Mouse (Mus musculus) heart, adult 2 months (tissue): ENCODE measurements at regions not wholly inside any gene's neighbourhood (a gene's known extent, or its start where the extent isn't known, plus 50 kb on each side); places are given as distances from the start of the nearest gene placed in this dataset.

Experiments used
- CTCF ChIP-seq: fragments of 200-600 bp; IDR thresholded peaks from 2 replicates; pipeline ENCODE4 v1.8.1; 2022; ENCODE audit warnings: antibody characterized with exemption, mild to moderate bottlenecking, moderate library complexity
- EP300 ChIP-seq: fragments of 200-500 bp; IDR thresholded peaks from 2 replicates; pipeline ENCODE4 v1.6.1; 2011; ENCODE audit warnings: low read depth, low read length, control low read depth; ENCODE audit not compliant: insufficient read depth
- POLR2A ChIP-seq: fragments of 200-500 bp; IDR thresholded peaks from 2 replicates; pipeline ENCODE4 v1.6.1; 2011; ENCODE audit warnings: mild to moderate bottlenecking, low read depth, low read length, control low read depth; ENCODE audit not compliant: insufficient read depth

DNA sequence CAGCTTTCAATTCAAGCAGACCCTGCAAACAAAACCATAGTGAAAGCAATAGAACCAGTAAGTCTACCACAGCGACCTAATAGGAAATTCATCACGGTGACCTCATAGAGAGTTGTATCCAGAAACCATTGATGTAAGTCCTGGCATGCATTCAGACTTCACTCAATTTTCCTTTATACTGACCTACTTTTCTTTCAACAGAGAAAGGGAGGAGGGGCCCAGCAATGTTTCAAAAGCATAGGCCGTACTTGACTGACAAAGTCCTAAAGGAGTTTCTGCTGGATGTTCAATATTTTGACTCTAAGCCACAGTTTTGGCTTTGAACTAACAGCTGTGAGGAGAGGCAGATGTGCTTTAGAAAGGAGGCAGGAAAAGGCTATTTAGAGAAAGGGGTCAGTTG is 88.4 kb downstream of the AI593442 start:
- TF ChIP-seq POLR2A (no peak), CTCF (no peak), EP300 (no peak)
